Mouse (Mus musculus) ES-Bruce4 (cell line): ENCODE results near the gene Gzmm. TPM values are rescaled to one million over a fixed set of nuclear protein-coding genes. Genes with fewer than 3 reads are reported as not detected.

Source experiments
- H3K27ac ChIP-seq: 2 replicates; pipeline ENCODE4 v1.5.1; 2012; ENCODE audit warnings: low read length, inconsistent platforms; ENCODE audit not compliant: insufficient read depth
- H3K27me3 ChIP-seq: 2 replicates; pipeline ENCODE4 v1.6.1; 2012; ENCODE audit warnings: mild to moderate bottlenecking, low read length, inconsistent platforms; ENCODE audit not compliant: control insufficient read depth, poor library complexity, insufficient read depth, severe bottlenecking
- H3K36me3 ChIP-seq: 2 replicates; pipeline ENCODE4 v1.6.1; 2012; ENCODE audit warnings: inconsistent platforms, mild to moderate bottlenecking, low read length, moderate library complexity; ENCODE audit not compliant: control insufficient read depth, poor library complexity, insufficient read depth, severe bottlenecking
- H3K4me1 ChIP-seq: one replicate; pipeline ENCODE4 v1.8.1; 2011; ENCODE audit warnings: low read length; ENCODE audit not compliant: control insufficient read depth, insufficient read depth
- H3K4me3 ChIP-seq: 2 replicates; pipeline ENCODE4 v1.5.1; 2011; ENCODE audit warnings: low read depth, mild to moderate bottlenecking, low read length
- H3K9ac ChIP-seq: 2 replicates; pipeline ENCODE4 v1.6.1; 2012; ENCODE audit warnings: low read depth, mild to moderate bottlenecking, inconsistent platforms; ENCODE audit not compliant: poor library complexity, severe bottlenecking
- H3K9me3 ChIP-seq: replicated peaks from 2 replicates; pipeline ENCODE4 v1.6.1; 2012; ENCODE audit warnings: mild to moderate bottlenecking, low read length, inconsistent platforms; ENCODE audit not compliant: control insufficient read depth, poor library complexity, insufficient read depth, severe bottlenecking
- CTCF ChIP-seq: IDR thresholded peaks from one replicate; pipeline ENCODE4 v1.8.1; 2011; ENCODE audit warnings: low read depth, low read length
- EP300 ChIP-seq: IDR thresholded peaks from 2 replicates; pipeline ENCODE4 v1.6.1; 2011; ENCODE audit warnings: low read depth, low read length; ENCODE audit not compliant: insufficient read depth
- POLR2A ChIP-seq: IDR thresholded peaks from one replicate; pipeline ENCODE4 v1.8.1; 2011; ENCODE audit warnings: low read length; ENCODE audit not compliant: insufficient read depth
- polyA plus RNA-seq: library from polyadenylated mRNA; stranded (reverse); fragments of >200 nt; gene quantifications from 2 replicates; pipeline ENCODE4 v1.2.4, GENCODE M21; 2011; ENCODE audit warnings: low read depth; ENCODE audit not compliant: missing spikeins, insufficient read depth, insufficient read length

Gzmm gene
- polyA plus RNA-seq, 1 experiment, result 2.8 TPM

- Histone ChIP-seq H3K4me1 (no peaks in the 10 kb centered on the region), H3K36me3 (peaks cover 13% of the 10 kb centered on the region), H3K27me3 (no peaks in the 10 kb centered on the region; the same call in 1 of the 2 replicates), H3K4me3 (no peak overlapping the region), H3K9ac (no peak overlapping the region), H3K9me3 (no peaks in the 10 kb centered on the region), H3K27ac (no peak overlapping the region)
- TF ChIP-seq CTCF, result no peak
These were observed 26.2 kb downstream of the Gzmm start for GRCm38 (mm10) chr10:79714996-79715395.

- H3K4me3 ChIP-seq, result peak within 1 kb of the TSS; percentile 71
These were observed 27.6 kb downstream of the Gzmm start, which contains the start of gene Hcn2 for GRCm38 (mm10) chr10:79716254-79716987. Gene Hcn2 (plus strand): TSS chr10:79716634.

GRCm38 (mm10) chr10:79716988-79717355 is 28.2 kb downstream of the Gzmm start:
- TF ChIP-seq CTCF (no peak), POLR2A (no peak), EP300 (no peak)
- Histone ChIP-seq H3K9me3 (no peaks in the 10 kb centered on the region), H3K9ac (peak overlapping the region; percentile 90), H3K27me3 (no peaks in the 10 kb centered on the region; the same call in 1 of the 2 replicates), H3K36me3 (no peaks in the 10 kb centered on the region), H3K4me1 (no peaks in the 10 kb centered on the region), H3K4me3 (peak overlapping the region; percentile 59), H3K27ac (no peak overlapping the region)

More at GRCm38 (mm10) chr10:79716254-79716987, 27.6 kb downstream of the Gzmm start, which contains the start of gene Hcn2:
- peak within 1 kb of the TSS; percentile 90 for H3K9ac ChIP-seq
- H3K9me3 ChIP-seq, result no peaks in the 10 kb centered on the region
- no peak for TF ChIP-seq EP300
- TF ChIP-seq POLR2A, result no peak
- no peak for TF ChIP-seq CTCF
- H3K36me3 ChIP-seq, result no peaks in the 10 kb centered on the region; the same call in 1 of the 2 replicates
- no peak within 1 kb of the TSS for H3K27ac ChIP-seq
- no peaks in the 10 kb centered on the region for H3K4me1 ChIP-seq
- H3K27me3 ChIP-seq, result no peaks in the 10 kb centered on the region; the same call in 1 of the 2 replicates

- Histone ChIP-seq H3K9ac (no peak overlapping the region), H3K9me3 (no peaks in the 10 kb centered on the region), H3K36me3 (no peaks in the 10 kb centered on the region), H3K4me1 (no peaks in the 10 kb centered on the region), H3K4me3 (peak overlapping the region; percentile 59), H3K27ac (no peak overlapping the region), H3K27me3 (no peaks in the 10 kb centered on the region; the same call in 1 of the 2 replicates)
- TF ChIP-seq CTCF, result no peak
- TF ChIP-seq EP300, result no peak
- TF ChIP-seq POLR2A, result no peak
These were observed 29.0 kb downstream of the Gzmm start for GRCm38 (mm10) chr10:79717640-79718357.

- H3K4me3 ChIP-seq, result no peak overlapping the region
These were observed 32.3 kb downstream of the Gzmm start for GRCm38 (mm10) chr10:79721089-79721488.

GRCm38 (mm10) chr10:79723047-79723446 is 34.2 kb downstream of the Gzmm start:
- Histone ChIP-seq H3K4me1 (no peaks in the 10 kb centered on the region), H3K9ac (no peak overlapping the region), H3K36me3 (no peaks in the 10 kb centered on the region), H3K4me3 (no peak overlapping the region), H3K27ac (no peak overlapping the region), H3K27me3 (no peaks in the 10 kb centered on the region), H3K9me3 (no peaks in the 10 kb centered on the region)
- no peak for TF ChIP-seq EP300

More at GRCm38 (mm10) chr10:79721089-79721488, 32.3 kb downstream of the Gzmm start:
- no peaks in the 10 kb centered on the region; the same call in 1 of the 2 replicates for H3K27me3 ChIP-seq
- H3K9me3 ChIP-seq, result no peaks in the 10 kb centered on the region
- TF ChIP-seq EP300 (no peak), CTCF (no peak), POLR2A (no peak)
- no peak overlapping the region for H3K9ac ChIP-seq
- no peaks in the 10 kb centered on the region for H3K4me1 ChIP-seq
- H3K27ac ChIP-seq, result no peak overlapping the region
- no peaks in the 10 kb centered on the region for H3K36me3 ChIP-seq
